Mouse (Mus musculus) lung, postnatal 14 days (tissue): ENCODE measurements around the gene Ep300.
A peak's percentile ranks its signal among the peaks of the same experiment; 100 is the strongest.

Source experiments
- DNase-seq: peaks from one replicate; pipeline ENCODE4 v3.0.0; 2021

Ep300 gene

DNA sequence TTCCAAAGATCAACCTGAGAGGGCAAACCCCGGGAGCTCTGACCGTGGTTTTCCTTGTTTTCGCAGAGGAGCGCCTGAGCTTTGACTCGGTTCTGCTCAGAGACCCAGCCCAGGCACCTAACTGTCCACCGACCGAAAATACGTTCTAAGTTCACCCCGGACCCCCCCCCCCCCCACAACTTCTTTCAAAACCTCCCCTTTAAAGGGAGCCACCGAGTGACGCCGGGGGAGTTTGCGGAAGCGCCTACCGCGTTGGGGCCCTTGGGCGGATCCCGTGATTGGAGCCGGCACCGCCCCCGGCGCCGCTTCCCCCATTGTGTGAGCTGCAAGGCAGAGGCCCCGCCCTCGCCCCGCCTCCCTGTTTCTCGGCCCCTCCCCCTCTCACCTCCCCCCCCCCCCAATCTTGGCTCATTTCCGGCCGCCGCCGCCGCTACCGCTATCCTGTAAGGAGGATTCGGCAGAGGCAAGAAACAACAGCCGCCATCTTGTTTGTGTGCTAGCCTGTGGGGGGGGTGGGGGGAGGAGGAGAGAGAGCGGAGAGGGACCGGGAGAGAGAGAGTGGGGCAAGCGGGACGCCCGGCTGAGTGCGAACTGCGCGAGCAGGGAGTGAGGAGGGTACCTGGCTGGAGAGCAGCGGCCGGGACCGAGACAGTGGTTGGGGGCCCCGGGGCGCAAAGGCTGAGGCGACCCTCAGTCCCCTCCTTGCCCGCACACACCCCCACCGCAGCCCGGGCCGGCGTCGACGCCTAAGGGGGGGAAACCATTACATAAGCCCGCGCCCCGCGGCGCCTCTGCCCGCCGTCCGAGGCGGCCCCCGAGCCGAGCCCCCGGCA, at the start of gene Ep300:
TSS of gene Ep300 (plus strand) at position 439 of the 833 bp plus-strand sequence.
- peak; percentile 96 for DNase-seq

DNA sequence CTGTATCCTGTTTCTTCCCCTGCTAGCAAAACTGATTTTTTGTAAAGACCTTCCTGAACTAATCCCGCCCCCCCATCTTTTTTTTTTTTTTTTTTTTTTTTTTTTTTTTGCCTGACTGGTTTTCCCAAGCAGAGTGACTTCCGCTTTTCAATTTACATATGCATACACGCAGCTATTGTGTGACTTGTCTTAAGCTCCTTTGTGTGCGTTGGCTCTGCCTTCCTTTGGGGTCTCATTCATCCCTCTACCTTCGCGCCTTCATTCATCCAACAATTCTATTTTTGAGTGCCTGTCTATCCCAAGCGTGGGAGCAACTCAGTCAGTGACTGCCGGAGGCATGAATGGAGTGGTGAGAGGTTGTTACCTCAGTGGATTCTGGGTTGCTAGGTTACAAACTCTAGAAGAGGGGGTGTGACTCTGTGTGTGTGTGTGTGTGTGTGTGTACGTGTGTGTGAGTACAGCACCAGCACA, 49.2 kb upstream of the Ep300 start:
- no peak for DNase-seq

DNA sequence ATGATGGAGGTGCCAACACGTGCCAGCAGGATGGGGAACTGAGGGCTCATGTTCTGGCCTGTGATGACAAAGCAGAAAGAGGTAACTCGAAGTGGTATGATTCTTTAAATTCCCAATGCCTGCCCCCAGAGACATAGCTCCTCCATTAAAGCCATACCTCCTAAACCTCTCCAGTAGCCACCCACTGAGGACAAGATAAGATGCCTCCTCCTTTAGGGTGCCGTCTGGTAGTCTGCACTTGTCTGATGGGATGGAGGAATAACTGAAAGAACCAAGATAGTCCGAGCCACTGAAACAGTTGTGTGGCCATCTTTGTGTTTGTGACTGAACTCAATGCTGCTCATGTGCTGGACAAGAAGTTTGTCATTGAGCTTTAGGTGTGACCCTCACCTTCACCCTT, 47.0 kb upstream of the Ep300 start:
- no peak for DNase-seq

DNA sequence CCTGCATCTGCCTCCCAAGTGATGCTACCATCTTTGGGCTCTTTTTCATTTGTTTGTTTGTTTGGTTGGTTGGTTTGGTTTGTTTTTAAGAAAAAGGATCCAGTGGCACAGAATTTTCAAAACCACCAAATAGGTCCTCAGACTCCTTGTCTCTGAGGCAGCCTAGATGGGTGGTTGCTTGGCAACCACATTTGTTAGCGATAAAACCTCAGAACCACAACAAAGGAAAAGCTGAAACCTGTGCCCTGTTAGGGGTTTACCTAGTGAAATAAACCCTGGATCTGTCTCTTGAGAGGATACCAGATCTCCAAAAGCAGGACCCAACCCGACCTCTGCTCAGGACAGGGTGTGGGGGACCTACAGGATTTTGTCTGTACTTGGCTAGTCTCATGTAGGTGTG, 45.6 kb upstream of the Ep300 start:
- no peak for DNase-seq

DNA sequence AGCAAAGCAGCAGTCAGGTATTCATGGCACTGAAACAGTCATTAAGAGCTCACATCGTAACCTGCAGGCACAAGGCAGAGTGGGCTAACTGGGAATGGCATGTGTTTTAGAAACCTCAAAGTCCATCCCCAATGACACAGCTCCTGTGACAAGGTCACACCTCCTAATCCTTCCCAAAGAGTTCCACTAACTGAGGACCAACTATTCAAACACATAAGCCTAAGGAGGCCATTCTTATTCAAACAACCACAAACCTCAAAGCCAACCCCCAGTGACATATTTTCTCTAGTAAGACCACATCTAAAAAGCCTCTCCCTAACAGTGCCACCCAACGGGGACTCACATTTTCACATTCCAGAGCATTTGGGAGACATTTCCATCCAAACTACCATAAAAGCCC, 40.2 kb upstream of the Ep300 start:
- DNase-seq = no peak

DNA sequence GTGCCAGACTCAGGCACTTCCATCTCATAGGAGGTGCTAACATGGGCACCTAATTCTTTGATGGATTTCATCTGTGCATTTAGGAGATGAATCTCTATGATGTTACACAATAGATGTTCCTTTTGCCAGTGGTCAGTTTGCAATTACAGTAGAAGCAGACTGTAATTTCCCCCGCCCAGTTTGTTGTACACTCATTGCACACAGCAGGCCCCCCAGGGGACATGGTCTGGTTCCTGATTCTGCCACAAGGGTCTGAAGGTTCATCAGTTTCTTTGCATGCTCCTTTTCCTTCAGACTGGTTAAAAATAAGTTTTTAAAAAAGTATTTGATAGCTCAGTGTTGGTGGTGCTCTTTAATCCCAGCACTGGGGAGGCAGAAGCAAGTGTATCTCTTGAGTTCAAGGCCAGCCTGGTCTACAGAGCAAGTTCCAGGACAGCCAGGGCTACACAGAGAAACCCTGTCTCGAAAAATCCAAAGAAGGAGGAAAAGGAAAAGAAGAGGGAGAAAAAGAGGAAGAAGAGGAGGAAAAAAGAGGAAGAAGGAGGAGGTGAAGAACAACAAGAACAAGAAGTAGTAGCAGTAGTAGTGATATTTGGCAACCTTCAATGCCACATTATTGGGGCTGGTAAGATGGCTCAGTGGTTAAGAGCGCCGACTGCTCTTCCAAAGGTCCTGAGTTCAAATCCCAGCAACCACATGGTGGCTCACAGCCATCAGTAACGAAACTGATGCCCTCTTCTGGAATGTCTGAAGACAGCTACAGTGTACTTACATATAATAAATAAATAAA, 39.6 kb upstream of the Ep300 start:
- no peak for DNase-seq

DNA sequence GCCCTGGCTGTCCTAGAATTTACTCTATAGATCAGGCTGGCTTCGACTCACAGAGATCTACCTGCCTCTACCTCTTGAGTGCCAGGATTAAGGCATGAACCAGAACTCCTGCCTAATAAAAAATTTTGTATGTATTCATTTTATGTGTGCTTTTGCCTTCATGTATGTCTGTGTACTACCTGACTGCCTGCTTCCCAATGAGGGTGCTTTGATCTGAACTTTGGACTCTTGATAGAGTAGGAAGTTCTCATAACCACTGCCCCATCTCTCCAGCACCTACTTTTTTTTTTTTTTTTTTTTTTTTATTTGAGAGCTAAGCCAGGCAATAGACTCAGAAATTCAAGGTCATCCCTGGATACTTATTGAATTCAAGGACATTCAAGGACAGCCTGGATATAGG, 31.7 kb upstream of the Ep300 start:
- DNase-seq = no peak

DNA sequence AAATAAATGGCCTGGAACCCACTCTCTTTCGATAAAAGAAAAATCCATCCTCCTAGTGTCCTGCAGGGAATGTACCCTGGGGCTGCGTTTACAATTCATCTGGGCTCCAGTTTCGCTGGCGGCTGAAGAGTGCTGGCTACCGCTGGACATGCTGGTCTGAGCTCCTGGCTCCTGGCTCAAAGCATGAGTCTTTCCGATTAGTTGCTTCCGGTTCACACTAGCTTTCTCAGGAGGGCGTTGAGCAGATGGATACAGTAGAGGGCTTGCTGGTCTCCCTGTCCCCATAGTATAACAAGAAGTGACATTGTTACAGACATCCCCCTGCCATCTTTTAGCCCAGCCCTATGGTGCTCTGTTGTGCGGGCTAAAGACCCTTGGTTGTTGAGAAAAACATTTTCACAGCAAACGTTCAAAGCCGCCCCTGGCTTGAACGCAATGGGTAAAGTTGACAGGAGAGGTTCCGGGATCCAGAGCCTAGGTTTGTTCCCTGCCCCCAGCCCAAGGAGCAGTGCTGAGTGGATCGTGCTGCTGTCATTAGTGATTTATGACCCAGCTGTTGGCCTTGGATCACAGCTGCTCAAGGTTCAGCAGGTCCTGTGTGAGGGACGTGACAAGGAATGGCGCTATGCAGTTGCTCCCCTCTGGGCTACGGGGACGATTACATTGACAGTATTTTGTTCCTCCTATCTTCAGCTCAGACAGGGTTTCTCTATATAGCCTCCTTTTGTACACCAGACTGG, 30.4 kb upstream of the Ep300 start:
- no peak for DNase-seq

DNA sequence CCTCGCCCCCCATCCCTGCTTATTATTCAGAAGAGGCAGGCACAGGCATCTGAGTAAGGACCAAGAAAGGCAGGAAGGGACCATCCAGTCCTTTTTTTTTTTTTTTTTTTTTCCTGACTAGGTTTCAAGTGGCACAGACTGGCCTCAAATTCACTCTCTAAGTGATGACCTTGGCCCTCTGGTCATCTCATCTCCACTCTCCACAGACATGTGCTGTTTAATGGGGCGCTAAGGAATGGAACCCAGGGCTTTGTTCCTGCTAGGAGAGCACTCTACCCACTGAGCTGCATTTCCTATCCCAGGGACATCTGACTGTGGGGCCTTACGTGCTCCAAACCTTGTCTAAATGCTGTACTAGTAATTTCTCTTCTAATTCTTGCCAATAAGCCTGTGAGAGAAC, 29.2 kb upstream of the Ep300 start:
- DNase-seq = no peak

DNA sequence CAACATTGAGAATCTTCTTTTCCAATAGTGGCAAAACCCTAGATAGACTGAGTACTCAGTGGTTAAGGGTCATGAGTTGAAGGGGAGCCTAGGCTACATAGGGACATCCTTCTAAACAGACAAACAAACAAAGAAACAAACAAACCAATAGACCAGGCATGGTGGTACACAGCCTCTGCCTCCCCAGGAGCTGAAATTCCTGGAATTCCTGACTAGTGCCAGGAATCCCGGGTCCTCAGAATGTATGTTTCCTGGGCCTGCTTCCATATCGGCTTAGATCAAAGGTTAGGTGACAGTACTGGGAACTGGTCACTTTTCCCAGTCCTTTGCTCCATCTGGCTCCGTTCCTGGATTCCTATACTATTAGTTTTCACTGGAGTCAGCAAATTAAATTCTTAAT, 23.6 kb upstream of the Ep300 start:
- no peak for DNase-seq

DNA sequence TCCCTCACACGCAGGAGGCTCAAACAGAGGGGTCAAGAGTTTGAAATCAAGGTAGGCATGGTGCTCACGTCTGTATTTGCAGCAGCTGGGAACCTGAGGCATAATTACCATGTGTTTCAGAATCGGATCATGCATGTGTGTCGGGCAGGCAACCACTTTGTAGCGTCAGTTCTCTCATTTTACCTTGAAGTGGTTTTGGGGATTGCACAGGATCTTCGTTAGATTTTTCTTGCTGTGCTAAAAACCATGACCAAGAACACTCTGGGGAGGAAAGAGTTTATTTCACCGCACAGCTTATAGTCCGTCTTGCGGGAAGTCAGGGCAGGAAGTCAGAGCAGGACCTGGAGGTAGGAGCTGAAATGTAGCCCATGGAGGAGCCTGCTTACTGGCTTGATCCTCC, 23.2 kb upstream of the Ep300 start:
- no peak for DNase-seq

DNA sequence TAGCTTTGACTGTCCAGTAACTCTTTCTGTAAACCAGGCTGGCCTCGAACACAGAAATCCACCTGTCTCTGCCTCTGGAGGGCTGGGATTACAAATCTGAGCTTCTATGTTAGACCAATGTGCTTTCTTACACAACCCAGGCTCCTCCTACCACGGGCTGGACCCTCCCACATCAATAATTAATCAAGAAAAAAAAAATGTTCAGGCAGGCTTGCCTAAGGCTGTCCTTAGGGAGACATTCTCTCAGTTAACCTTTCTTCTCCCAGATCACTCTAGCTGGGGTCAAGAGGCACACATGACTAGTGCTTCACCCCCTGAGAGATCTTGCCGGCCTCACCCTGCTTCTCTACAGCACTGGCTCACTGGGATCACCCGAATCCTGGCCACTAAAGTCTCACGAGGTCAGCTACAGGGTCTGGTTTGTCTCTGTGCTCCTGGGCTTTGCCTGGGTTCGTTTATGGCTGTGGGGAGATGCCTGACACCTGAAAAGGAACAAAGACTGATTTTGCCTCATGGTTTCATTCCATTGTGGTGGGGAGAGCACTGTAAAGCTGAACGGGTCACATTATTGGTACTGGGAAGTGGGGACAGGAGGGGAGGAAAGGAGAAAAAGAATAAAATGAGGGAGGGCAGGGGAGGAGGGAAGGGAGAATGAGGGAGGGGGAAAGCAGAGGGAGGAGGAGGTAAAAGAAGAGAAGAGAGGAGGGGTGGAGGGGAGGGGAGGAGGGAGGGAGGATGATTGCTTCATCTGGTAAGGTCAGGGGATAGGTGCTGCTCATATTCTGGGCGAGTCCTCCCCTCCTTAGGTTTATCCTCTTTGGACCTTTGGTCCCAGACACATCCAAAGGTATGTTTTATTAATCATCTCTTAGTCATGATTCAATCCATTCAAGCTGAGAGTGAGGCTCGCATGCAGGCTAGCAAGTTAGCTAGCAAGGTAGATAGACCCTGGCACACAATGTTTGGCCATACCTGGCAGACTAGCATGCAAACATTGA, 22.4 kb upstream of the Ep300 start:
- DNase-seq = no peak

DNA sequence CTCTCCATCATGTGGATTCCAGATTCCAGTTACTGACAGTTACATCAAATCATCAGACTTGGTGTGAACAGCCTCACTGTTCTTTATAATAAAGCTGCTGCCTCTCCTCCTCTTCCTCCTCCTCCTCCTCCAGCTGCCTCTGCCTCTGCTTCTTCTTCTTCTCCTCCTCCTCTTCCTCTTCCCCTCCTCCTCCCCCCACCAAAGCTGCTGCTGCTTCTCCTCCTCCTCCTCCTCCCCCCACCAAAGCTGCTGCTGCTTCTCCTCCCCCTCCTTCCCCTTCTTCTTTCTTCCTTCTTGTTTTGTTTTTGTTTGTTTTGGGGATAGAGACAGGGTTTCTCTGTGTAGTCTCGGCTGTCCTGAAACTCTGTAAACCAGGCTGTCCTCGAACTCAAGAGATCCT, 17.1 kb upstream of the Ep300 start:
- no peak for DNase-seq

DNA sequence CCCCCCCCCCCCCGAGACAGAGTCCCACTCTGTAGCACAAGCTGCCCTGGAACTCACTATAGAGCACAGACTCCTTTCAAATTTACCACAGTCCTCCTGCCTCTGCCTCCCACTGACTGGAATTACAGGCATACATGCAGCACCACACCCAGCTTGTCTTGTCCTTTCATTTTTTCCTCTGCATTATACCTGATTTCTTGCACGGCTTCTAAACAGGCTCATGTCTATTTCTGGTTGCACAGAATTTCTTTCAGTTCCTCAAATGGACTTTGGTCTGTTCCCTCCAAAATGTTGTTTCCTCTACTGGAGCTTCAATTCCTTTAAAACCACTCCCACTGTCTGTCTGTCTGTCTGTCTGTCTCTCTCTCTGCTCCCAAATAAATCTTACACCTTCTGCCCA, 16.6 kb upstream of the Ep300 start:
- DNase-seq = no peak

DNA sequence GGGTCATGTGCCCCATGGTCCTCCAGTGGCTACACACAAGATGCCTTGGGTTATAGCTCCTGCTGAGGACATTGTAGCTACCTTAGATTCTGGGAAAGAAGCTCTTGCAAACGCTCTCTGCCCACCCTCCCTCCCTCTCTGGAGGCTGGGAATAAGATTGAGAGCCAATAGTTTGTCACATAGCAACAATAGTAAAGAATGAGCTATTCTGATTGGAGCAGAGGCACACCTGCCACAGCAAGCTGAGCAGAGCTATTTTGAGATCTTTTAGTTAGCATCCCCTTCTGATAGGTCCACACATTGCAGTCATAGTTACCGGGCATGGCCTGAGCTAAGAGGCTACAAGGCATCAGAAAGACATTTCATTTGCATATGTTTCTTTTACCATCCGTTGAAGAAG, 8.2 kb upstream of the Ep300 start:
- no peak for DNase-seq

DNA sequence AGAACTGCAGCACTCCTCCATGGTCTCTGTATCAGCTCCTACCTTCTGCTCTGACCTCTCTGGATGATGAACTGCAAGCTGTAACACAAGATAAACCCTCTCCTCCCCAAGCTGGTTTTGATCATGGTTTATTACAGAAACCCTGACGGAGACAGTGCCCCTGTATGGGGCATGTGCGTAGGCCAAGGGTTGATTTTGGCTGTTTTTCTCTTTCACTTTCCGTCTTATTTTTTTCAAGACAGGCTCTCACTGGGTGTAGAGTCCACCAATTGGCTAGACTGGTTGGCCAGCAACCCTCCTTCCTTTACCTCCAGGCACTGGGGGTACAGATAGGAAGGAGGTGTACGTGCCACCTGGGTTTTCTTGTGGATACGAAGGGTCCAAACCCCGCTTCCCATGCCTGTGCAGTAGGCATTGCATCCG, 7.4 kb upstream of the Ep300 start:
- no peak for DNase-seq

DNA sequence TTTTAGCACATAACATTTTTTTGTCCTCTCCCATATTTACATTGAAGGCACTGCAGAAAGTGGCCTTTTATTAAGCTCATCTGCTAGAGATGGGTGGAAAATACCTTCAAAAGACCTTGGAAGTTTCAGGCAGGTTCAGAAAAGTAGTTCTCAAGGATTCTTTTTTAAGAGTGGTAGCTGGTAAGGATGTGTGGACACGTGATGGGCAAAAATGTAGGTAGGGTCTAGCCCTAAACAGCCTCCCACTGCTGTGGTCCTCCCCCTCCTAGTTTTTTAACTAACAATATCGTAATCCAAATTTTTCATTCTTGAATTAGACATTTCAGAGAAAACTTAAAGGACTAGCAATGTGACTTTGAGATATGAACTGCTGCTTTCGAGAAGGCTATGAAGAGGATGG, 685 bp upstream of the Ep300 start:
- no peak for DNase-seq

DNA sequence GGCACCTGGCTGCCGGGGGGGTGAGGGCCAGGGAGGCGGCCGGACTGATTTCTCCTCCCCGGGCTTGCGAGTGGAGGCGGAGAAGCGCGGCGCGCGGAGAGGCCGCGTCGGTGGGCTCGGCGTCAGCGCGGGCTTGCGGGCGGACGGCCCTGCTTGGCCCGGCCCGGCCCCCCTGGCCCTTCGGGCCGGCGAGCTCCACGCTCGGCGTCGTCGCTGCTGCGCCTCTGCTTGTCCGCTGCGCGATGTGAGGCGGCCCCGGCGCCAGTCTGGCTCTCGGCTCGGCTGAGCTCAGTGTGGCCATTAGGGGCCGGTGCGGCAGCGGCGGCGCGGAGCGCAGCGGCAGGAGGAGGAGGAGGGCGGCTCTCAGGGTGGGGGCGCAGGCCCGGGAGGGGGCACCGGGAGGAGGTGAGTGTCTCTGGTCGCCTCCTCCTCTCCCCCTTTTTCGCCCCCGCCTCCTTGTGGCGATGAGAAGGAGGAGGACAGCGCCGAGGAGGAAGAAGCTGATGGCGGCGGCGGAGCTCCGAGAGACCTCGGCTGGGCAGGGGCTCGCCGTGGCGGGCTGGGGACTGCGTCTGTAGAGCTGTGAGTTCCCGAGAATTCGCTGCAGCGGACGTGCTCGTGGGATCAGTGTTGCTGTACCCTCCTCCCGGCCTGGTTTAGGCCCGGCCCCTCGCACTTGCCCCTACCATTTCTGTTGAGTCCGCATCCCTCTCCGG, 753 bp downstream of the Ep300 start:
- DNase-seq = peak; percentile 85

DNA sequence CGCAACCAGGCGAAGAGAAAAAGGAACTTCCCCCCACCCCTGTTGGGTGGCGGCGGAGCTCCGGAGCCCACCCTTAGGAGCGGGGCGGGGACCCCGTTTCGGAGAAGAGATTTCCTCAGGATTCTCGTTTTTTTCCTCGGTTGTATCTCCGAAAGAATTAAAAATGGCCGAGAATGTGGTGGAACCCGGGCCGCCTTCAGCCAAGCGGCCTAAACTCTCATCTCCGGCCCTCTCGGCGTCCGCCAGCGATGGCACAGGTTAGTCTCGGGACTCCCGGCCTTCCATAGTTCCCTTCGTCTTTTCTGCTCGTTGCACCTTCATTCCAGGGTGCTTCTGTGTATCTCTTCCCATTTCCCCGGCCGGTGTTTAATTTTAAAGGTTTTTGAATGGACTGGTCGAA, 1.3 kb downstream of the Ep300 start:
- DNase-seq = peak; percentile 45

DNA sequence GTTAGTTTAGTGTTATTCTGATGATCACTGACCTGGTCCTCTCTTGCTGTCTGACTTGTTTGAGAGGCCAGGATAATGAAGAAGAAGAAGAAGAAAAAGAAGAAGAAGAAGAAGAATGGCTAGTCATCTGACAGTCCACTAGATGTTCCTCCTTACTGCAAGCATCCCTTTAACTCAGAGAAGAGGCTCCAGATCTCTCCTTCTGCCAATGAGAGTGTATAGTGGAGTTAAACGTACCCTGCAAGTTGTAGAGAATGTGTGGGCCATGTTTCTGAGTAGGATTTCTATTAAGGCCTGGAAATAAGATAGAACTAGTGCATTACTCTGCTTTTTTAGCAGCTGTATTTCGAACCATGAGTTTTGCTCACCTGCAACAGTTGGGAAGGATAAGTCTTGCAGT, 2.5 kb downstream of the Ep300 start:
- no peak for DNase-seq

DNA sequence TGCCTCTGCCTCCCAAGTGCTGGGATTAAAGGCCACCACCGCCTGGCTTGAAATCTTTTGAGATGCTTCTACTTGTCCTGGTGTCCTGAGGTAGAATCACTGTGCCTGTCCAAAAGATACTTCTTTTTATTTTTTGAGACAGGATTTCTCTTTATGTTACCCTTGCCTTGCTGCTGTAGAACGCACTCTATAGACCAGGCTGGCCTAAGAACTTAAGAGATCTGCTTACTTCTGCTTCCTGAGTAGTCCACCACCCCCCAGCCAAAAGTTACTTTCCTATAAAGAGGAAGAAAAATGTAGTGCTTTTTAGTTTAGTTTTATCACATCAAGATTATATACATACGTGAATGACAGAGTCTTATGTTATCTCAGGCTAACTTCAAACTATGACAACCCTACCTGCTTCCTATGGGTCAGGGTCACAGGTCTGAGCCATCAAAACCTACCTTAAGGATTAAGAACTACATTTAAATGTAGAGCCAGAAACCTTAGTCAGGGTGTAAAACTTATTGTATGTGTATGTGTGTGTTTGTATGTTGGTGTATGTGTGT, 9.1 kb downstream of the Ep300 start:
- no peak for DNase-seq
